Mouse (Mus musculus): Measurements from ENCODE around the gene Inf2. TPM values are rescaled to one million over a fixed set of nuclear protein-coding genes. Genes with fewer than 3 reads are reported as not detected.
A peak's percentile ranks its signal among the peaks of the same experiment; 100 is the strongest.

Gene Inf2
- polyA plus RNA-seq, 1 experiment = 26.3 TPM

DNA sequence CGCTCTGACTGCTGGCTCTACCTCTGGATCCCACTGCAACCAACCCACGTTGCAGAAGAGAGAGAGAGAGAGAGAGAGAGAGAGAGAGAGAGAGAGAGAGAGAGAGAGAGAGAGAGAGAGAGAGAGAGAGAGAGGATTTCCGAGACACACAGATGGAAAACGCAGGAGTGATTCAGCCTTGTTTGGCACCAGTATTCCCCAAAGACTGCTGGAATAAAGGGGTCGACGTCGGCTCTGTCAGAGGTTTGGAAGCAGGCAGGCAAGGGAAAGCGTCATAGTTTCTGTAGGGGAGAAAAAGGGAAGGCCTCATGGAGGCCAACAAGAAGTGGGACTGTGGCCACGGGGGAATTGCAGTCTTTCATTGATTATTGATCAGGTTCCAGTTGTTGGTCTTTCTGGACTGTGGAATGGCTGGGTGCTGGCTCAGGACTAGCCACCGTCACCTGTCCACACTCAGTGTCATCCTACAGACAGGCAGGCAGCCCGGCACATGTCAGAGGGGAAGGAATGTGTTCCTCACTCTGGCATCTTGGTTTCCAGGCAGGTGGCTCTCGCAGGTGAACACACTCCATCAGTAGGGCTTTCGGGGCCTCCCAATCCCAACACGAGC lies 8.4 kb downstream of the Inf2 start:
- Histone ChIP-seq H3K4me3 (ENCODE audit: control insufficient read depth, insufficient read depth, low read length) (no peak overlapping the region), H3K36me3 (ENCODE audit: control insufficient read depth, insufficient read depth, low read length) (no peaks in the 10 kb centered on the region), H3K27me3 (ENCODE audit: control insufficient read depth, insufficient read depth, low read length) (no peaks in the 10 kb centered on the region), H3K27ac (ENCODE audit: control insufficient read depth, insufficient read depth, low read length) (no peak overlapping the region), H3K4me1 (replicated peaks; ENCODE audit: control insufficient read depth, insufficient read depth, low read length) (peaks cover 23% of the 10 kb centered on the region)
- 96% methylated on average over 14 of the region's 14 CpGs for WGBS
- DNase-seq = no peak
- no peak for TF ChIP-seq CTCF (IDR thresholded peaks at IDR 0.05; ENCODE audit: borderline replicate concordance, control insufficient read depth, extremely low read depth, insufficient read depth, low read length, poor library complexity)

DNA sequence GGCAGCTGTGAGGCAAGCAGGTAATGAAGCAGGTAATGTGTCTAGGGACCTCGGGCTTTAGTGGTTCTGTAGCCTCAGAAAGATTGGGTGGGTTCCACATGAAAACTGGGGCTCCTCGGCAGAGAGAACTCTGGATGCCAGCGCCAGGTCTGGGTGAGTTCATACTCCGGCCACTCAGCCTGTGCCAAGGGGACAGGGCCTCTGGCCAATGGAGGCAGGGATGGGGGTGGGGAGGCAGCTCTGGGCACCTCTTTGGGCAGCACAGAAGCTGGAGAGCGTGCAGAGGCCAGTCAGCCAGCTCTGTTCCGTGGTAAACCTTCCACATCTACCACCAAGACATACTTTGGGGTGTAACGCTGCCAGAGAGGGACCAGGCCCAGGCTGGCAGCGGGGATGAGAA lies 9.0 kb downstream of the Inf2 start:
- Histone ChIP-seq H3K4me1 (replicated peaks; ENCODE audit: control insufficient read depth, insufficient read depth, low read length) (peaks cover 23% of the 10 kb centered on the region), H3K27me3 (ENCODE audit: control insufficient read depth, insufficient read depth, low read length) (no peaks in the 10 kb centered on the region), H3K4me3 (ENCODE audit: control insufficient read depth, insufficient read depth, low read length) (no peak overlapping the region), H3K36me3 (ENCODE audit: control insufficient read depth, insufficient read depth, low read length) (no peaks in the 10 kb centered on the region), H3K27ac (ENCODE audit: control insufficient read depth, insufficient read depth, low read length) (no peak overlapping the region)
- TF ChIP-seq CTCF (IDR thresholded peaks at IDR 0.05; ENCODE audit: borderline replicate concordance, control insufficient read depth, extremely low read depth, insufficient read depth, low read length, poor library complexity) (no peak), POLR2A (IDR thresholded peaks at IDR 0.05; ENCODE audit: control insufficient read depth, extremely low read depth, insufficient read depth, low read length, poor library complexity) (no peak)
- DNase-seq = no peak
- WGBS = 92% methylated on average over 8 of the region's 8 CpGs

DNA sequence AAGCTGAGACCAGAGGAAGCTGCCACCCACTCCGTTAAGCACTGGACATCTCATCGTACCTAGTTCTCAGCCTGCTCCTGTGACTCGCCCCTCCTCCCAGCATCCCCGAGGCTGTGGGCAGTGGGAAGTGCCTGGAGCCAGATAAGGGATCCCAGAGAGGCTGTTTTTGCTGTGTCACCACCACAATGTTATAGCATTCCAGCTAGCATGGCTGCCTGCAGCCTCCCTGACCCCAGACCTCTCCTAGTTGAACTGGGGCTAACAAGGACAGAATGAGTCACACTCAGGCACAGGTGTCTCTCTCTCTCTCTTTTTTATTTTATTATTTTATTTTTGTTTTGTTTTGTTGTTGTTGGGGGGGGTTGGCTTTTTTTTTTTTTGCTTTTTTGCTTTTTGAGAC lies 10.6 kb downstream of the Inf2 start:
- 30% methylated on average over 4 of the region's 4 CpGs for WGBS
- H3K27me3 ChIP-seq (ENCODE audit: control insufficient read depth, insufficient read depth, low read length) = no peaks in the 10 kb centered on the region
- TF ChIP-seq CTCF (IDR thresholded peaks at IDR 0.05; ENCODE audit: borderline replicate concordance, control insufficient read depth, extremely low read depth, insufficient read depth, low read length, poor library complexity) (no peak), POLR2A (IDR thresholded peaks at IDR 0.05; ENCODE audit: control insufficient read depth, extremely low read depth, insufficient read depth, low read length, poor library complexity) (no peak)

DNA sequence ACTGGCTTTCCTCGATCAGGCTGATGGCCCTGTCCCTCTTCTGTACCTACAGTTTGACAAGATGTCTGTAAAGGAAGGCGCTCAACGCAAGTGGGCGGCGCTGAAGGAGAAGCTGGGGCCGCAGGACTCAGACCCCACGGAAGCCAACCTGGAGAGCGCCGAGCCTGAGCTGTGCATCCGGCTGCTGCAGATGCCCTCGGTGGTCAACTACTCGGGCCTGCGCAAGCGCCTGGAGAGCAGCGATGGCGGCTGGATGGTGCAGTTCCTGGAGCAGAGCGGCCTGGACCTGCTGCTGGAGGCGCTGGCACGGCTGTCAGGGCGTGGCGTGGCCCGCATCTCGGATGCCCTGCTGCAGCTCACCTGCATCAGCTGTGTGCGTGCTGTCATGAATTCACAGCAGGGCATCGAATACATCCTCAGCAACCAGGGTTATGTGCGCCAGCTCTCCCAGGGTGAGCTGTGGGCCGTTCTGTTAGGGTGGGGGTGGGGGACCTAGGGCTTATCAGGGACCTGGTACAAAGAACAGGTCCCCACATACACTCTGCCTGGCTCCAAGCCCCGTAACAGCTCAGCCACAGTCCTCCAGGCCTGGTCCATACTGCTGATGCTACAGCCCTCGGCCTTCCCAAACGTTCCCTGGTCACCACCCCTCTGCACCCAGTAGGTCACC lies 11.5 kb downstream of the Inf2 start:
- WGBS = 96% methylated on average over 30 of the region's 30 CpGs

More for the DNA sequence above, 10.6 kb downstream of the Inf2 start:
- H3K4me1 ChIP-seq (replicated peaks; ENCODE audit: control insufficient read depth, insufficient read depth, low read length) = peaks cover 9% of the 10 kb centered on the region
- no peak overlapping the region for H3K27ac ChIP-seq (ENCODE audit: control insufficient read depth, insufficient read depth, low read length)
- H3K36me3 ChIP-seq (ENCODE audit: control insufficient read depth, insufficient read depth, low read length) = no peaks in the 10 kb centered on the region
- no peak for DNase-seq
- no peak overlapping the region for H3K4me3 ChIP-seq (ENCODE audit: control insufficient read depth, insufficient read depth, low read length)

DNA sequence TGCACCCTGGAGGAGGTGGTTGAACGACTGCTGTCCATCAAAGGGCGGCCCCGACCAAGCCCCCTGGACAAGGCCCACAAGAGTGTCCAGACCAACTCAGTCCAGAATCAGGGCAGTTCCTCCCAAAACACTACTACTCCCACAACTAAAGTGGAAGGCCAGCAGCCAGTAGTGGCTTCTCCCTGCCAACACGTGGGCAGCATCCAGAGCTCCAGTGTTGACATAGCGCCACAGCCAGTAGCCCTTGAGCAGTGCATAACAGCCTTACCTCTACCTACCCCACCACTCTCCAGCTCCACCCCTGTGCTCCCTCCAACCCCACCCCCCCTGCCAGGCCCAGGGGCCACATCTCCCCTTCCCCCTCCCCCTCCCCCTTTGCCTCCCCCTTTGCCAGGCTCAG lies 15.4 kb downstream of the Inf2 start:
- no peak overlapping the region for H3K27ac ChIP-seq (ENCODE audit: control insufficient read depth, insufficient read depth, low read length)
- WGBS = 81% methylated on average over 5 of the region's 5 CpGs
- H3K36me3 ChIP-seq (ENCODE audit: control insufficient read depth, insufficient read depth, low read length) = no peaks in the 10 kb centered on the region
- H3K4me1 ChIP-seq (replicated peaks; ENCODE audit: control insufficient read depth, insufficient read depth, low read length) = no peaks in the 10 kb centered on the region
- no peaks in the 10 kb centered on the region for H3K27me3 ChIP-seq (ENCODE audit: control insufficient read depth, insufficient read depth, low read length)
- no peak for TF ChIP-seq CTCF (IDR thresholded peaks at IDR 0.05; ENCODE audit: borderline replicate concordance, control insufficient read depth, extremely low read depth, insufficient read depth, low read length, poor library complexity)
- no peak for TF ChIP-seq POLR2A (IDR thresholded peaks at IDR 0.05; ENCODE audit: control insufficient read depth, extremely low read depth, insufficient read depth, low read length, poor library complexity)
- no peak overlapping the region for H3K4me3 ChIP-seq (ENCODE audit: control insufficient read depth, insufficient read depth, low read length)
- no peak for DNase-seq

More for the DNA sequence above, 11.5 kb downstream of the Inf2 start:
- DNase-seq = no peak
- Histone ChIP-seq H3K4me3 (ENCODE audit: control insufficient read depth, insufficient read depth, low read length) (no peak overlapping the region), H3K27ac (ENCODE audit: control insufficient read depth, insufficient read depth, low read length) (no peak overlapping the region), H3K36me3 (ENCODE audit: control insufficient read depth, insufficient read depth, low read length) (no peaks in the 10 kb centered on the region), H3K27me3 (ENCODE audit: control insufficient read depth, insufficient read depth, low read length) (no peaks in the 10 kb centered on the region), H3K4me1 (replicated peaks; ENCODE audit: control insufficient read depth, insufficient read depth, low read length) (peaks cover under 1% of the 10 kb centered on the region; the same call in 1 of the 2 replicates)
- no peak for TF ChIP-seq POLR2A (IDR thresholded peaks at IDR 0.05; ENCODE audit: control insufficient read depth, extremely low read depth, insufficient read depth, low read length, poor library complexity)
- TF ChIP-seq CTCF (IDR thresholded peaks at IDR 0.05; ENCODE audit: borderline replicate concordance, control insufficient read depth, extremely low read depth, insufficient read depth, low read length, poor library complexity) = no peak

DNA sequence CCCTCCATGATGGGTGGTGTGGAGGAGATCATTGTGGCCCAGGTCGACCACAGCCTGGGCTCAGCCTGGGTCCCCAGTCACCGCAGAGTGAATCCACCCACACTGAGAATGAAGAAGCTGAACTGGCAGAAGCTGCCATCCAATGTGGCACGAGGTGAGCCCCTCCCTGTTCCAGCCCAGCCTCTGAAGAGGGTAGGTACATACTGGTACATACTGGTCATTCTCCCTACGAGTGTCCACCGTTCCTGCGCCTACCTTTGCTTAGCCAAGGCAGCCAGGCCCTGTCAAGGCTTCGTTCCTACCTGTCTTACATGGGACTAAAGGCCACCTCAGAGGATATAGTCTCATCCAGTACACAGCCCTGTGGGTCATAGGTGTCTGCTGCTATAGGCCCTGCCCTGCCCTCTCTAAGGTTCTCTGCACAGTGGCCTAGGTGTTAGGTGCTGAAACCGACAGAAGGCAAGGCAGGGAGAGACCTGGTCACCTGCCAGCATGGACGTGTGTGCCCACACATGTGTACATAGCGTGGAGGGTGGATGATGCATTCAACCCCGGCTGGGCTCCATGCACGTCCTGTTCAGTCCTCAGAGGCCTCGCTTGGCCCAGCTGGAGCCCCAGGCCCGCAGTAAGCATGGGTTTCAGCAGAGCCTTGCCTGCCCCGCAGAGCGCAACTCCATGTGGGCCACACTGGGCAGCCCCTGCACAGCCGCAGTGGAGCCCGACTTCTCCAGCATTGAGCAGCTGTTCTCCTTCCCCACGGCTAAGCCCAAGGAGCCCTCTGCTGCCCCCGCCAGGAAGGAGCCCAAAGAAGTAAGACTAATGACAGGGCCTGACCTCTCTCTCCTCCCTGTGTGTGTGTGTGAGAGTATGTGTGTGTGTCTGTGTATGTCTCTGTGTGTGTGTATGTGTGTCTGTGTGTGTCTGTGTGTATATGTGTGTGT lies 16.4 kb downstream of the Inf2 start:
- H3K27ac ChIP-seq (ENCODE audit: control insufficient read depth, insufficient read depth, low read length) = no peak overlapping the region
- no peak overlapping the region for H3K4me3 ChIP-seq (ENCODE audit: control insufficient read depth, insufficient read depth, low read length)
- H3K27me3 ChIP-seq (ENCODE audit: control insufficient read depth, insufficient read depth, low read length) = no peaks in the 10 kb centered on the region
- no peaks in the 10 kb centered on the region for H3K4me1 ChIP-seq (replicated peaks; ENCODE audit: control insufficient read depth, insufficient read depth, low read length)
- 63% methylated on average over 20 of the region's 20 CpGs for WGBS
- no peaks in the 10 kb centered on the region for H3K36me3 ChIP-seq (ENCODE audit: control insufficient read depth, insufficient read depth, low read length)
- TF ChIP-seq CTCF (IDR thresholded peaks at IDR 0.05; ENCODE audit: borderline replicate concordance, control insufficient read depth, extremely low read depth, insufficient read depth, low read length, poor library complexity) (no peak), POLR2A (IDR thresholded peaks at IDR 0.05; ENCODE audit: control insufficient read depth, extremely low read depth, insufficient read depth, low read length, poor library complexity) (no peak)
- DNase-seq = peak; percentile 50

Measured in thymus, adult 2 months (tissue).